Mouse (Mus musculus): Measurements from ENCODE around the gene Sec14l2.

Gene Sec14l2

GRCm38 (mm10) chr11:4097091-4097621 lies 26.1 kb downstream of the Sec14l2 start:
- peak; percentile 61 for DNase-seq

- DNase-seq: peak; percentile 99
Measured at GRCm38 (mm10) chr11:4096054-4096984, 26.9 kb downstream of the Sec14l2 start.

- DNase-seq: peak; percentile 79
Measured at GRCm38 (mm10) chr11:4095171-4096053, 27.8 kb downstream of the Sec14l2 start, which contains the start of gene Mtfp1. Gene Mtfp1, minus strand, starts transcription at chr11:4095445.

- peak; percentile 74 for DNase-seq
Measured at GRCm38 (mm10) chr11:4094378-4095170, 28.6 kb downstream of the Sec14l2 start.

- DNase-seq: no peak
Measured at GRCm38 (mm10) chr11:4093459-4094377, 29.5 kb downstream of the Sec14l2 start.

- no peak for DNase-seq
Measured at GRCm38 (mm10) chr11:4087267-4087666, 35.9 kb downstream of the Sec14l2 start.

GRCm38 (mm10) chr11:4086246-4086645 lies 37.0 kb downstream of the Sec14l2 start:
- no peak for DNase-seq

- peak; percentile 82 for DNase-seq
Measured at GRCm38 (mm10) chr11:4083316-4084078, 39.7 kb downstream of the Sec14l2 start.

GRCm38 (mm10) chr11:4080219-4080618 lies 43.0 kb downstream of the Sec14l2 start:
- DNase-seq: peak; percentile 53

GRCm38 (mm10) chr11:4078267-4078933 lies 44.8 kb downstream of the Sec14l2 start:
- DNase-seq: no peak

- DNase-seq: no peak
Measured at GRCm38 (mm10) chr11:4076633-4077032, 46.6 kb downstream of the Sec14l2 start.

GRCm38 (mm10) chr11:4069664-4070063 lies 53.6 kb downstream of the Sec14l2 start:
- no peak for DNase-seq

GRCm38 (mm10) chr11:4064627-4065122 lies 58.5 kb downstream of the Sec14l2 start, which contains the start of gene Sec14l3:
Gene Sec14l3, plus strand, starts transcription at chr11:4064841.
- no peak for DNase-seq

- DNase-seq: no peak
Measured at GRCm38 (mm10) chr11:4062981-4063380, 60.2 kb downstream of the Sec14l2 start.

- DNase-seq: no peak
Measured at GRCm38 (mm10) chr11:4062523-4062922, 60.7 kb downstream of the Sec14l2 start.

- DNase-seq: no peak
Measured at GRCm38 (mm10) chr11:4060866-4061575, 62.2 kb downstream of the Sec14l2 start.

- peak; percentile 67 for DNase-seq
Measured at GRCm38 (mm10) chr11:4053586-4053985, 69.6 kb downstream of the Sec14l2 start.

GRCm38 (mm10) chr11:4048438-4048837 lies 74.8 kb downstream of the Sec14l2 start:
- DNase-seq: no peak

GRCm38 (mm10) chr11:4047766-4048165 lies 75.4 kb downstream of the Sec14l2 start:
- DNase-seq: no peak
